Mouse (Mus musculus) heart, postnatal 14 days (tissue): ENCODE measurements at regions not wholly inside any gene's neighbourhood (a gene's known extent, or its start where the extent isn't known, plus 50 kb on each side); places are given as distances from the start of the nearest gene placed in this dataset.

Experiments used
- DNase-seq, 2 experiments: peaks; one replicate each; pipeline ENCODE4 v3.0.0; 2021 to 2022
- intact Hi-C: fragments of 180-260 bp; cut with DNase I; formaldehyde crosslinking; loops from one replicate; pipeline ENCODE4 v1.15.1; 2025

DNA sequence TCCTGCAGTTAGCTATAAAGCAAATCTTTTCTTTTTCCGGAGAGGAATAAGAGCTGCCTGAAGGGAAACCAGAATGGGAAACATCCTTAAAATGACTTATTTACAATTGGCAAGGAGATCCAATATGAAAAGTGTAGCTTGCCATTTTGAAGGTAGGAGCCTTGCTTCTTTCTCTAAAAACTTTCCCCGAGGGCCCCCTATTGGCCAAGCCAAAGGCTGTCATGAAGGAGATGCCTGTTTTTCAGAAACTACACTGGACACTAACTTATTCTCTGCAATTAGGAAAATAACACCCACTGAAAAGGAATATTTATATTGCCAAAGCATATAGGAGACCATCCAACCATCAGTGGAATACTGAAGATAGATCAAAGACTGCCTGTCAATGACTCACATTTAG lies 312.8 kb upstream of the Thrb start:
- intact Hi-C loops: no loop called here
- no peak for DNase-seq

DNA sequence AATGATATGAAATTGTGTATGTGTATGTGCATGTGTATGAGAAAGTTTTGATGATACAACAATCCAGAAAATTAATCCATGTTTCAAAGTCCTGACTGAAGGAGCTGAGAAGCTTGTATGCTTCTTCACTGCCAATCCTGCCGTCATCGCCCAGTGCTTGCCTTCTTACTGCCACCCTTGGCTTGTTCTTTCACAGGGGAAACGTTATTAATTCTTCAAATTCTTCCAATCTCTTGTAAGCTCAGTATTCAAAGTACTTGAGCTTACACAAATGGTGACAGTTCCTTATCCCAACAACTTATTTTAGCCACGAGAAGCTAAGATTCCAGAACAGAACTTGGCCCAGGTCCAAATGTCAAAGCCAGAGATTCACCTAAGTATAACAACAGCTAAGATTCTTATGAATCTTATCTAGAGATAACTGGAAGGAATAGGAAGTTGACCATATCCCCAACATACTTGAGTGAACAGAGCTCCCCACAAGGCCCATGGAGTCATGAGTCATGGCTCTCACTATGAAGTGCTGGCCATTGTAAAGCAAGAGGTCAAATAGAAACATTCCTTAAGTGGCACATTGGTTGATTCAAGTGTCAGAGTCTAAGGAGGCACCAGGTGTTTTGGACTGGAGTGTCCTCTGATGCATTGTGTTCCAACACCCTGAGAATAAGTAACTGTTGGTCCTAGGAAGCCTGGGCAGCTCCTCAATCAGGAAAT lies 307.6 kb upstream of the Thrb start:
- DNase-seq: no peak
- intact Hi-C loops: no loop called here

DNA sequence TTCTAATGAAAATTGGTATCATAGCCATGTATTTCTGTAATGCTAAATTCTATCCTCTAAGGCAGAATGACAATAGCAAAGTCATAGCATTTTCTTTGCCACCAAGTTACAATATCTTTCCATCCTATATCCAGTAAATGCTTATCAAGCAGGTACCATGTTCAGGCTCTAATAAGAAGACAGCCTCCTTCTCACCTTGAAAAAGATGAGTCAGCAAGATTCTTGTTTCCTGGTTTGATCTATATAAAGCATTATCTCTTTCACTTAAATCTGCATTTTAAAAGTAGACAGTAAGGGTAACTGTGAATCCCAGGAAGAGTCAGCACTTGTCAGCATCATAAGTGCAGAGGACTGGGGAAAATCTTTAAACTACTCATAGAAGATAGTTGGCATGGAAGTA lies 298.2 kb upstream of the Thrb start:
- no peak for DNase-seq
- intact Hi-C loops: no loop called here

DNA sequence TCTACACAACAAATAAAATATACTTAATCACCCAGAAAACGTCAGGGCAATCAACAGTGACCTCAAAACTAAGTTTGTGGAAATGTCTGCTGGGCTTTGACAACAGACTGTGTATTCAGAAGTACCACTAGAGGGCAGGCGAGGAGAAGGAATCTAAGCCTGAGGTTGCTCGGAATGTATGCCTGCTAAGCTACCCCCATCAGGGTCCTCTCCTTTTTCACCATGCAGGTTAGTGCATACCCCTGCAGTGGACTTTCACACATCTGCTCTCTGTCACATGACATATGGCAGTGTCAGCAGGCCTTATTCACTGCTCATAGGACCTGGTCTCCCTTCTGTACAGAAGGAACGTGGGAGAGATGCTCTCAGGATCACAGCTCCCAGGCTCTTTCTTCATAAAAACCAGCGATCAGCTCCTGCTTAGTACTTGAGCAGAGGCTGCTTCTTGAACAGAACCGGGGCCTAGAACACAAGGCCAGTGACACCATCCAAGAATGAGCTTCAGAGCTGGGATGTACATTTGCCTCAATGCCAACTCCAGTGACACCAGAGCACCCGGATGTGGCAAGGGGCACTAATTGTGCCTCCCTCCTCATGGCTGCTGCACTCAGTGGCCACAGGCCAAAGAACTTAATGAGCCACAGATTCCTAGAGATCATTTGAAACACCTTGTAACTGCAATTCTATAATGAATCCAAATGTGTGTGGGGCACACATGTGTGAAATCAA lies 257.1 kb upstream of the Thrb start:
- DNase-seq: peak; percentile 41 to 62
- intact Hi-C loops: loop anchor here (2.0 to 10.0 kb wide), 7 partner anchors 254 to 968 kb away; no protein-coding TSS in a partner anchor

DNA sequence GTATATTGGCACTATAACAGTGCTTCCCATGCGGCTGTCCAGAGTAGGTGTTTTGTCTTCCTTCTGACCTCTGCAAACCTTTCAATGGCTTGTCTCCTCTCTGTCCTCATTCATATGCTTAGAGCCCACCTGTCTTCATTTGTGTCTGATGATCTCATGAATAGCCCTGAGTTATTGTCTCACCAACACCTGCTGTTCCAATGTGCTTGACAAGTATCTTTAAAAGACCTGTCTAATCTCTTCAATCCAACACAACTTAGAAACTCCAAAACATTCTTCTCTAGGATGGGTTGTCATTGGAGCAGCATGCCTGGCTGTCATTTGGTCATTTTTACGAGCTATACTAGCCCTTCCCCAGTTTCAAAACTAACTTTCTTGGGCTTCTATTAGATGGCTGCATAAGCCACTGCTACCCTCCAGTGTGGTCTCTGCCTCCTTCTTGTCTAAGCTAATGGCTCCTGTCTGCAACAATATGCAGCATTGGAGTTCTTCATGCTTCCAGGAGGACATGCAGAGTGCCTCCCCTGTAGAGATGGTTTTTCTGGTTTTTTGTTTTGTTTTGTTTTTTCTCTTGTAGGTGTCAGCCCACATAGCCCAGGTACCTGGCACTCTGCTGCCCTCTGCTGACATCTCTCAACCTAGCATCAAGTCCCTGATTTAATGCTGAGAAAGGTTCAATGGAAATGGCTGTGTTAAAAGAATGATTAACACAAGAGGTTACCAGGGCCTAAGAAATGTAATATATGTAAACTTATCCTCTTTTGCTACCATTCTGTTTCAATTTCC lies 254.3 kb upstream of the Thrb start:
- intact Hi-C loops: loop anchor here (10.0 kb wide), 2 partner anchors 519 to 841 kb away; no protein-coding TSS in a partner anchor
- DNase-seq: peak; percentile 51 to 75

DNA sequence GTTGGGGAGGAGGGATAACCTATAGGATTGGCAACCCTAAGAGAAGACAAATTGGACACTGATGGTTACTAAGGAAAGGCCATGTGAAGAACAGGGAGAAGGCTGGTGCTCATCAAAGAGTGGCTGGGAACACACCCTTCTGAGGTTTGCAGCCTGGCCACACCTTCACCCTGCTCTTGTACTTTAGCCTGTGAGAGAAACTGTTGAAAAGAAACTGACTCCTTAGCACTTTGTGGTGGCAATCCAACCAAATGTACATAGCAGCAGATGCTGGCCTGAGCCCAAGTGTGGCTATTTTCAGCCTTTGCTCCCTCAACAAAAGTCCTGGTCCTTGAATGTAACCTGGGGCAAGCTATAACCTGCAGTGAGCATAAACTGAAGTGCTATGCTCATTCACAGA lies 253.2 kb upstream of the Thrb start:
- no peak for DNase-seq

DNA sequence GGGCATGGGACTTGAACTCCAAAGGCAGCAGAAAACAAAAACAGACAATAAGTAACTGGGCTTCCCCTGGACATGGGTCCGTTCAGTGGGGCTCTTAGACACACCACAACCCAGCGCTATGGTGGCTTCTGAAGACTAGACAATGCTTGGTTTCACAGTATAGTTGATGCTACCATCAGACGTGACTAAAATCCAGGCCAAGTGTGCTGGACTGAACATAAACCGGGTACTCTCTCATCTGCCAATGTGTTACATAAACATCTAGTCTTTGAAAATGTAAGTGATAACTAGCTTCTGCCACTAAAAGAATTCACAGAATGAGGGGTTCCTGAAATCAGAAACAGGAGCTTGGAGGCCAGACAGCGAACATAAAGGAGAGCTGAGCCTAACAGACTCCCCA lies 251.7 kb upstream of the Thrb start:
- intact Hi-C loops: loop anchor here (10.0 kb wide), 2 partner anchors 516 to 844 kb away; no protein-coding TSS in a partner anchor
- no peak for DNase-seq

More for the DNA sequence above, 253.2 kb upstream of the Thrb start:
- intact Hi-C loops: loop anchor here (10.0 kb wide), 2 partner anchors 518 to 842 kb away; no protein-coding TSS in a partner anchor

DNA sequence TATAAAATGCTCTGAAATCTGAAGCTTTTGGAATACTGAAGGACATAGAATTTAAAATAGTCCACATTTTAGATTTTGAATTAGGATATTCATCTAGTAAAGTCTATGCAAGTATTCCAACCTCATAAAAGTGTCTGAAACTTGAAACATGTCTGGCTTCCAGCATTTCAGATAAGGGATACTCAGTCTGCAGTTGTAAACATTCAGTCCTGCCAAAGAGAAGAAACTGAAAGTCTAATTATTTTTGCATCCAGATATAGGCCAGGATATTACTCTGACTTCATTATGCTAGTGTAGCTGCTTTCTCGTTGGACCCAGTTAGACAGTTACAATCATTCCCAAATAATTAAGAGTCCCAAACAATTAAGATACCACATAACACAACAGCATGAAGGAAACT lies 251.2 kb upstream of the Thrb start:
- intact Hi-C loops: loop anchor here (10.0 kb wide), 2 partner anchors 516 to 844 kb away; no protein-coding TSS in a partner anchor

DNA sequence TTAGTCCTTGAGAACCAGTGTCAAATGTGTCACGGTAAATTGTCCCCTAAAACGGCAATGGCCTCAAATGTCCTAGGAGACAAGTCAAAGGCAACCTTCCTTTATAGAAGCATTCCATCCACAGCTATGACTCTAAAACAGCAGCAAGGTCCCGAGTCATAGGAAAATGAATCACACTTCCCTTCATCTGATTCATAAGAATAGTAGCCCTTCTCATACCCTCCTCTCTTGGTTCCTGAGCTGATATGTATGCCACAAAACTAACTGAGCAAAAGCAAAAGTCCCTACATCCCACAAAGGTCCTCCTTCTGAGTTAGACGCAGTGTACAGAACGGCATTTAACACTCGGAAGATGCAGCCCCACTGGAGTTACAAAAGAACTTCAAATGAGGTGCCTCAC lies 250.6 kb upstream of the Thrb start:
- intact Hi-C loops: loop anchor here (10.0 kb wide), 2 partner anchors 515 to 845 kb away; no protein-coding TSS in a partner anchor
- no peak for DNase-seq

More for the DNA sequence above, 251.2 kb upstream of the Thrb start:
- no peak for DNase-seq

DNA sequence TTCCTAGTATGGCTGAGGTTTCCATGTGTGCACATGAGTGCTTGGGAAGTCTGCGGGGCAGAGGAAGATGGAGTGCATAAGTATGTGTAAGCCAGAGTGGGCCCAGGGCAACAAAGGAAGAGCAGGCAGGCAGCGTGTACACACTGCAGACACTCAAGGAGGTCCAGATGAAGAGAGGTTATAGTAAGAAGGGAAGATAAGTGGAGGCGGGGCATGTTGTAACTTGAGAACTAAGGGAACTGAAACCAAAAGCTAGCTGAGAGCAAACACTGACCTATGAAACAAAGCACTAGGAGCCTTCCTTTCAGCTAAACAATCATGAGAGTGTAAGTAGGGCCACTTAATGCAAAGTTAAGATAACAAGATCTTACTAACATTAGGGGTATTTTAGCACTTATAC lies 249.3 kb upstream of the Thrb start:
- intact Hi-C loops: no loop called here
- no peak for DNase-seq

DNA sequence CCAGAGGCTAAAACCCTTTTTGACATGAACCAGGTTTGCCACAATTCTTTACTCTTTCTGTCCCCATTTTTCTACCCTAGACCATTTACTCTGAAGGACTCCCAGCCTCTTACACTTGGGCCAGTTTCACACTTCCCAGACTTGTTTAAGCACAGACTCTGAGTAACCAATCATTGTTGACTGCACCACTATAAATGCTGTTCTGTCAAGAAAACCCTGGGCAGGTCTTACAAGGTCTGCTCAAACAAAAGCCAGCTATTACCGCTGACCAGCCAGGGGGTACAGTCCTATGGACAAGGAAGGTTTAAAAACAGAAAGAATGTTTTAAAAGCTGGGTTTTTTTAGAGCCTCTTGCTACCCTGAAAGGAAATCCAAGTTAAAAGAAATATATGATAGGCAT lies 248.8 kb upstream of the Thrb start:
- intact Hi-C loops: no loop called here
- DNase-seq: no peak

DNA sequence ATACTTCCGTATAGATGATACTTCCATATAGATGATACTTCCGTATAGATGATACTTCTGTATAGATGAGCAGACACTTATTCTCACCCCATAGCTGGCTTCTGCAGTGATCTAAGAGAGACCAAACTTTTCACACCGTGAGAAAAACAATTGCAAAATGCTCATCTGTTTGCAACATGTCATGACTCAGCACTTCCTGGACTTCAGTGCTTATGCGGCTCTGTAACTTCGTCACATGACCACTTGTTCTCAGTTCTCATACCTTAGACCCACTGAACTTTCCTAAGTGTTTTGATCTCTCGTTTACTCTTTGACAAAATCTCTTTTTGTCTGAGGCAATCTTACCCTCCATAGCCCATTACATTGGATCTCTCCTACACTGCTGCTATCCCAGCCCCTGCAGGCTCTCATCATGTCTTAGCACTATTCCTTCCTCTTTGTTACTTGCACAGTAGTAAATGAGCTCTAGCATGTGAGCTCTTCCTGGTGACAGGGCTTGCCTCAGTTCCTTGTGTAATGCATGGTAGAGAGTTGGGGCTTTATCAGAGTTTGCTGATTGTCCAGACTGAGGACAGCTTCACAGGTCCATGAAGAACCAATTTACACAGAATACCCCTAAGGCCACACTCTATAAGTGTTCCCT lies 245.7 kb upstream of the Thrb start:
- DNase-seq: no peak
- intact Hi-C loops: no loop called here

DNA sequence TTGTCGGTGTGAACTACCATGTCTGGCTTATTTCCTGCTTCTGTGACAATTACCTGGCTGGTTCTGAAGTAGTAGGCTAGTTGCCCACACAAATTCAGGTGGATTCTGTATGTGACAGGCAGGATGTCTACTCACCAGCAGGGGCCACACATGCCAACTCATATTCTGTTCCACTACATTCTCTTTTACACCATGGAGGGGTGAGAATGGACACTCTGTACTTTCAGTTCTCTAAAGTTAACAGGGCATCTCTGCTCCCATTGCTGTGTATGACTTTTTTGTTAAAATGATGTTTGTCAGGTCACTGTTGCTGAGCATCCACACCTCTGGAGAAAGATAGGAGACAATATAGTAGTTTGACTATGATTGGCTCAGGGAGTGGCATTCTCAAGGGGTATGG lies 232.3 kb upstream of the Thrb start:
- DNase-seq: no peak
- intact Hi-C loops: no loop called here

DNA sequence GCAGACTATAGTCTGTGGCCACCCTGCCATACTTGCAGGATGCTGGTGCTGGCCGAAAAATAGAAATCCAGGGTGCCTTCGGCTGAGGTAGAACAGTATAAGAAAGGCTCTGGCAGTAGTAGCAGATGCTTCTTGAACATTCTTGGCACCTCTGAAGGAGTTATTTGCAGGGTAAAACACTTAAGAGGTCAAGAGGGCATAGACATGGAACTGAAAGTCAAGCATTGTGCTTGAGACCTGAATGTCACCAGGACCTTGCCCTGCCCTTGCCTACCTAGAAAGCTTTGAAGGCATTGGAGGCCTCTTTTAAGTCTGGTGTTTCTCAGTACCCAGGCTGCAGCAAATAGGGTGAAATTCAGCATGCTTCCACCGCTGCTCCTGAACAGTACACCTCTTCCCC lies 230.9 kb upstream of the Thrb start:
- no peak for DNase-seq
- intact Hi-C loops: no loop called here

DNA sequence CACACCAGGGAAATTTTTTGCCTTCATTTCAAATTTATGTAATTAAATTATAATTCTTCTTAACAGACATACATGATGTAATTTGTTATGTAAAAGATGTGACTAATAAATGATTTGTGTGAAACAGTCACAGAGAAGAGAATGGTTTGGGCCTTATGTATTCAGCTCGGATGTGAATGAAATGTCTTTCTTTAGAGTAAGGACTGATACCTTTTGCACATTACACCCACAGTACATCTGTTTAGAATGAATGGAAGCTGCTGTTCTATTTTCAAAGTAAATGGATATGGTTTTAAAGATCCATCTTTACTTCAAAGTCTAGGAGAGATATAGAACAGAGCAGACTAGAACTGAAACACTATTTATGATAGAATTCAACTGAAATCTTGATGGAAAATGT lies 226.7 kb upstream of the Thrb start:
- intact Hi-C loops: no loop called here
- DNase-seq: no peak

DNA sequence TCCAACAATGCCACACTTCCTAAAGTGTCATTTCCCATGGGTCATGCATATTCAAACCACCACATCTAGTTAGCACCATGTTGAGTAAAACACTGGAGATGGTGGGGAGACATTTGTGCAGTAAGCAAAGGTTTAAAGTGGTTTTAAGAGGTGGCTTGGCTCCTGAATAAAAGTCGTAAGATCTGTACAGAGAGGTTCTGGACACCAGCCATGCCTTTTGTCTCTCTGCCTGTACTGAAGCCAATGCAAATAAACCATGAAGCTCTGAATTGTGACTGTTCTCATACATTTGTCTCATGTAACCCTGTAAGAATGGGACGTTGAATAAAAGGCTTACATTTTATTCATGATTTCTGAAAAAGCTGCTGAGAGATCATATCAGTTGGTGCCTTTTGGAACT lies 202.1 kb upstream of the Thrb start:
- no peak for DNase-seq
- intact Hi-C loops: no loop called here

DNA sequence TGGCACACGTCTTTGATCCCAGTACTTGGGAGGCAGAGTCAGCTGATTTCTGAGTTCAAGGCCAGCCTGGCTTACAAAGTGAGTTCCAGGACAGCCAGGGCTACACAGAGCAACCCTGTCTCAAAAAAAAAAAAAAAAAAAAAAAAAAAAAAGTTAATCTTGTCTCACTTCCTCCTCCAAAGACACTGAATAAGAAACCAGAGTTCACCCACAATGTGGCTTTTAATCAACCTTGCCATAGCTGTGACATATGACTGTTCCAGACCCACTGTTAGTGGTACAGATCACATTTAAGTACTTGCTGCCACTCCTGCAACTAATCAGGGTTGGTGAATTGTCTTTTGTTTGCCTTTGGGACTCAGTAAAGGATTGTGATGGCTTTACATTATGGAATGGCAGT lies 181.1 kb upstream of the Thrb start:
- DNase-seq: no peak
- intact Hi-C loops: no loop called here

DNA sequence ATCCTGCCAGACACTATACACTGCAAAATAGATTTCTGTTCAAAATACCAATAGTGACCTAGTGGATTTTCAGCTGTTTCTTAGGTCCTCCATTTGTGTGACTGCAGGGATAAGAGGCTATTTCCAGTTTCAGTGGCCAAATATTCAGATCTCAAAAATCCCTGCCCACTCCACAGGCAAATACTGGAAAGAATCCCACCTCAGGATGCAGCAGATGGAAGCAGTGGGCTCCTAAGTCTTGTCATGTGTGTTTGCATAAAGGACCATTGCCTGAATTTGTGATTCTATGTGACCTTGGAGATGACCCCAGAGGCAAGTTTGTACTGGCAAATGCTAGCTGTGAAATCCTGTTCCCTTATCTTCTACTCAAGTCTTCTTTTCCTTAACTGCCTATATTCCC lies 175.2 kb upstream of the Thrb start:
- no peak for DNase-seq
- intact Hi-C loops: no loop called here

DNA sequence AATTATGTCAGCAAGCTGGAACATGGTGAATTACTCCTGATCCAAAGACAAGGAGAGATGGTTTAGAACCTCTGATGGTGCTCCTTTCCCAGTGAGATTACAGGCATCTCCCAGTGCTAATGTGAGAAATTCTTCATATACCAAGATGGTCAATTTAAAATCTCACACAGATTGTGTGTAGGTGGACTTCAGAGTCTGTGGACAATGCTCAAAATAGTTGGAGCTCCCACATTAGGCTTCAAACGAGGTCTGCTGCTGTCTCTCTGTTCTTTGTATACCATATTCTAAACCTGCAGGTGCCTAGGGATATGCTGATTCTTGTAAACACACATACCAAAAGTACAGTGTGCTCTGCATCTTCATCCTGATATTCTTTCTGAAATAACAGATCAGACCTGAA lies 146.3 kb upstream of the Thrb start:
- no peak for DNase-seq
- intact Hi-C loops: no loop called here

DNA sequence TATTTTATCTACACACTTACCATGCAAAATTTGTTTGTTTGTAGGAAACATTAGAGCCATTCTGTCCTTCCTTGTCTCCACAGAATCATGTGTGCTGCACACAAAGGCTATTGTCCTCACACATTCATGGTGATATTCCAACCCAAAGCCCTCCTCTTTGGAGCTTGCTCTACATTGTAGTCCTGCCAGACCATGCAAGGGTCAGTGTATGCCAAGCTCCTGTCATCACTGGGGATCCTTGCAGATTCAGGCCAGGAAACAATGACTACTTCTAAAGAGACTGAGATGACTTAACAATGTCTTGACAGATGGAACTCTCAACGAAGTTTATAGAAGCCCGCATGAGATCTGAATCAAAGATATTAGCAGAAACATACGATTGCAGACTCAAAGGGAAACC lies 137.4 kb upstream of the Thrb start:
- intact Hi-C loops: no loop called here
- peak in 1 of 2 experiments; percentile 23 for DNase-seq

DNA sequence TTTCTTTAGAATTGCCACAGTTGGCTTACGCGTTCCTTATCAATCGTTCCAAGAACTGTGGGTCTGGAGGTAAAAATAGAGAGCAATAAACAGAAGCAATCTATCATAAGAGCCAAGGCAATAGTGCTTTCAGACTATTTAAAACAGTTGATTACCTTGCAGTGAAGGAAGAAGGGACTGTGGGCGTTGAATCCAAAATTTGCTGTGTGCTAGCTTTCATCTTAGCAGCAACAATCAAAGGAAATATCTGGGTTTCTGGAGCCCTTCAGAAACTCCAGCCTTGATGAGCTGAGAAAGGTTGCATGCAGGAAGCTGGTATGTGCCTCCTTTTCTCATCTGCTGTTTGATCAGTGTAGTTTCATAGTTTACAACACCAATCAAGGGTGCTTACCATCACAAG lies 136.1 kb upstream of the Thrb start:
- no peak for DNase-seq
- intact Hi-C loops: no loop called here
